Mouse (Mus musculus) myocyte (in vitro differentiated cells): Measurements from ENCODE around the gene Cdca5.

Experiments
- E2F4 ChIP-seq: IDR thresholded peaks from one replicate; pipeline ENCODE4 v1.6.1; 2011; ENCODE audit warnings: mild to moderate bottlenecking, control low read depth, moderate library complexity; ENCODE audit not compliant: insufficient read depth
- MAX ChIP-seq: IDR thresholded peaks from one replicate; pipeline ENCODE4 v1.6.1; 2011; ENCODE audit warnings: low read depth, mild to moderate bottlenecking, control low read depth
- MYOD1 ChIP-seq, 3 experiments: IDR thresholded peaks; one replicate each; pipeline ENCODE4 v1.6.1; 2011; ENCODE audit warnings: control low read depth in 2 of 3, low read depth in 2 of 3, mild to moderate bottlenecking in 2 of 3, moderate library complexity in 1 of 3; ENCODE audit not compliant: insufficient read length in 2 of 3, control insufficient read depth in 1 of 3
- MYOG ChIP-seq, 3 experiments: IDR thresholded peaks; one replicate each; pipeline ENCODE4 v1.6.1; 2011; ENCODE audit warnings: control low read depth in 2 of 3, low read depth in 2 of 3, mild to moderate bottlenecking in 2 of 3; ENCODE audit not compliant: insufficient read length in 2 of 3, control insufficient read depth in 1 of 3, insufficient read depth in 1 of 3
- POLR2A ChIP-seq: IDR thresholded peaks from one replicate; pipeline ENCODE4 v1.6.1; 2011; ENCODE audit warnings: low read depth, mild to moderate bottlenecking, control low read depth, moderate library complexity; ENCODE audit not compliant: insufficient read length
- POLR2AphosphoS2 ChIP-seq: IDR thresholded peaks from one replicate; pipeline ENCODE4 v1.6.1; 2011; ENCODE audit warnings: low read depth, control low read depth; ENCODE audit not compliant: insufficient read length
- REST ChIP-seq: IDR thresholded peaks from one replicate; pipeline ENCODE4 v1.6.1; 2011; ENCODE audit warnings: mild to moderate bottlenecking, control low read depth, moderate library complexity; ENCODE audit not compliant: insufficient read depth, insufficient read length
- SRF ChIP-seq: IDR thresholded peaks from one replicate; pipeline ENCODE4 v1.6.1; 2011; ENCODE audit warnings: low read depth; ENCODE audit not compliant: control insufficient read depth, insufficient read length
- TCF12 ChIP-seq: IDR thresholded peaks from one replicate; pipeline ENCODE4 v1.6.1; 2011; ENCODE audit warnings: mild to moderate bottlenecking, control low read depth; ENCODE audit not compliant: poor library complexity, insufficient read depth, severe bottlenecking
- TCF3 ChIP-seq: IDR thresholded peaks from one replicate; pipeline ENCODE4 v1.6.1; 2011; ENCODE audit warnings: low read depth, control low read depth; ENCODE audit not compliant: insufficient read length
- USF1 ChIP-seq: IDR thresholded peaks from one replicate; pipeline ENCODE4 v1.6.1; 2011; ENCODE audit warnings: low read depth, mild to moderate bottlenecking, control low read depth, moderate library complexity

GRCm38 (mm10) chr19:6102169-6102853, 17.5 kb downstream of the Cdca5 start:
- TF ChIP-seq POLR2A (no peak), MYOG (IDR thresholded peaks at IDR 0.05; ENCODE audit: control insufficient read depth in 1 of 3, insufficient read depth in 1 of 3, insufficient read length in 2 of 3, low read depth in 2 of 3) (no peak), POLR2AphosphoS2 (no peak), E2F4 (no peak), USF1 (no peak), TCF12 (no peak), MYOD1 (IDR thresholded peaks at IDR 0.05; ENCODE audit: control insufficient read depth in 1 of 3, insufficient read length in 2 of 3, low read depth in 2 of 3) (no peak), REST (no peak), MAX (no peak), TCF3 (no peak), SRF (no peak)
